Mouse (Mus musculus) heart, embryonic 14.5 days (tissue): ENCODE measurements around the gene Krt79. TPM values are rescaled to one million over a fixed set of nuclear protein-coding genes. Genes with fewer than 3 reads are reported as not detected.

Experiments
- ATAC-seq: fragments of 200-750 bp; cut with Nextera tagmentation; 2 replicates; pipeline ENCODE4 v1.8.0; 2017; ENCODE audit warnings: low read depth, moderate TSS enrichment; ENCODE audit not compliant: insufficient number of reproducible peaks, insufficient read depth, low FRiP score
- H3K27ac ChIP-seq, 2 experiments: fragments of 200-500 bp in 1 of 2; fragments of 300-500 bp in 1 of 2; sonication (generic) in 1 of 2; replicated peaks in 1 of 2; 2 replicates each; pipeline ENCODE4 v1.5.1; 2012 to 2014; ENCODE audit warnings: low read depth in 2 of 2, low read length in 2 of 2, control low read depth in 1 of 2, mild to moderate bottlenecking in 1 of 2, mixed read lengths in 1 of 2; ENCODE audit not compliant: control insufficient read depth in 1 of 2, insufficient read depth in 1 of 2
- H3K27me3 ChIP-seq: fragments of 300-500 bp; sonication (generic); 2 replicates; pipeline ENCODE4 v1.6.1; 2014; ENCODE audit warnings: mild to moderate bottlenecking, low read length, control low read depth; ENCODE audit not compliant: control insufficient read depth, insufficient read depth
- H3K36me3 ChIP-seq: fragments of 300-500 bp; sonication (generic); 2 replicates; pipeline ENCODE4 v1.6.1; 2014; ENCODE audit warnings: mild to moderate bottlenecking, control low read depth, low read length, mixed read lengths; ENCODE audit not compliant: control insufficient read depth, insufficient read depth
- H3K4me1 ChIP-seq, 2 experiments: fragments of 200-500 bp in 1 of 2; fragments of 300-500 bp in 1 of 2; sonication (generic) in 1 of 2; 2 replicates each; pipeline ENCODE4 v1.6.1; 2012 to 2014; ENCODE audit warnings: low read length in 2 of 2, control low read depth in 1 of 2, mixed read lengths in 1 of 2; ENCODE audit not compliant: control insufficient read depth in 2 of 2, insufficient read depth in 2 of 2
- H3K4me2 ChIP-seq: fragments of 300-500 bp; sonication (generic); 2 replicates; pipeline ENCODE4 v1.6.1; 2014; ENCODE audit warnings: mild to moderate bottlenecking, low read length
- H3K4me3 ChIP-seq, 2 experiments: fragments of 200-500 bp in 1 of 2; fragments of 300-500 bp in 1 of 2; sonication (generic) in 1 of 2; 2 replicates each; pipeline ENCODE4 v1.5.1; 2012 to 2014; ENCODE audit warnings: low read length in 2 of 2, mild to moderate bottlenecking in 2 of 2, control low read depth in 1 of 2, low read depth in 1 of 2, moderate library complexity in 1 of 2; ENCODE audit not compliant: control insufficient read depth in 1 of 2, insufficient read depth in 1 of 2
- H3K9ac ChIP-seq: fragments of 300-500 bp; sonication (generic); 2 replicates; pipeline ENCODE4 v1.6.1; 2014; ENCODE audit warnings: mild to moderate bottlenecking, low read length
- H3K9me3 ChIP-seq: fragments of 300-500 bp; sonication (generic); 2 replicates; pipeline ENCODE4 v1.6.1; 2016; ENCODE audit warnings: low read length, control low read depth; ENCODE audit not compliant: control insufficient read depth
- WGBS: fragments of 180-500 bp; shearing (Covaris S2); extraction: QIAGEN DNeasy Blood & Tissue Kit; methylation state at CpG from one replicate; pipeline ENCODE4 v1.1.7; 2014; 5-methylcytosine and 5-hydroxymethylcytosine counted together
- polyA plus RNA-seq: library from polyadenylated mRNA; unstranded; fragments of >200 nt; fragmentation: Nextera tagmentation; extraction: Ambion mirVana; gene quantifications from 2 replicates; pipeline ENCODE4 v1.2.1, GENCODE M21; 2014

The Krt79 gene
- polyA plus RNA-seq, 1 experiment from 2014 or later: 0.51 TPM

GRCm38 (mm10) chr15:101929666-101930065 lies 10.5 kb downstream of the Krt79 start:
- Histone ChIP-seq H3K4me3 (peak overlapping the region; percentile 29 to 33), H3K4me1 (peaks cover 11 to 17% of the 10 kb centered on the region in 2 experiments), H3K27me3 (peaks cover 18% of the 10 kb centered on the region; the same call in 1 of the 2 replicates), H3K27ac (no peak overlapping the region), H3K36me3 (no peaks in the 10 kb centered on the region), H3K9ac (peak overlapping the region; percentile 35), H3K9me3 (no peaks in the 10 kb centered on the region), H3K4me2 (peak overlapping the region; percentile 62)
- 2% methylated on average over 17 of the region's 17 CpGs for WGBS
- ATAC-seq: no peak

DNA sequence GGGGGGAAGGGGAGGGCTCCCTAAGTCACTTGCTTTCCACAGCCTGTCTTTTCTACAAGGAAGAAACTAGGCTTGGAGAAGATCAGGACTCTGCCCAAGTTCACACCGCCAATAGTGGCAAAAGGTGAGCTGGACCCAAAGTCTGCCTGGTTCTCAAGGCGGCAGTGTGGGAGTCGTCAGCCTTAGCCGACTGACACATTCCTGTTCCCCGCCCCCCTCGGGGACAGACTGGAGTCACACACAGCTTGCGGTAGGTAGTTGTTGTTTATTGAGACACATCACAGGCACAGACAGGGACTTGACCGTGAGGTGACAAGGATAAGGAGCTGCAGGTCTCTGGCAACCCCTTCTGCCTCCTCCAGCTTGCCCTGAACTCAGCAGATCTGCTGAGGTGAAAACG lies 11.0 kb downstream of the Krt79 start:
- ATAC-seq: no peak
- peaks cover 11 to 17% of the 10 kb centered on the region in 2 experiments for H3K4me1 ChIP-seq
- no peak overlapping the region for H3K27ac ChIP-seq
- 0 out of 4 replicates have a peak overlapping the region, but pooled peaks of 1 of the 2 experiments have one; percentile 29 for H3K4me3 ChIP-seq
- H3K9ac ChIP-seq: no peak overlapping the region
- no peaks in the 10 kb centered on the region for H3K9me3 ChIP-seq
- peaks cover 18% of the 10 kb centered on the region; the same call in 1 of the 2 replicates for H3K27me3 ChIP-seq
- H3K36me3 ChIP-seq: no peaks in the 10 kb centered on the region
- 6% methylated on average over 9 of the region's 9 CpGs for WGBS
- H3K4me2 ChIP-seq: peak overlapping the region; percentile 62

- WGBS: 64% methylated on average over 12 of the region's 12 CpGs
- Histone ChIP-seq H3K27ac (no peak overlapping the region), H3K4me1 (peaks cover 11 to 17% of the 10 kb centered on the region in 2 experiments), H3K9me3 (no peaks in the 10 kb centered on the region), H3K4me2 (no peak overlapping the region), H3K27me3 (peaks cover 23% of the 10 kb centered on the region; the same call in 1 of the 2 replicates), H3K36me3 (no peaks in the 10 kb centered on the region), H3K9ac (no peak overlapping the region), H3K4me3 (no peak overlapping the region)
- ATAC-seq: no peak
These were observed 12.6 kb downstream of the Krt79 start for GRCm38 (mm10) chr15:101927340-101928080.

GRCm38 (mm10) chr15:101925041-101925440 lies 15.1 kb downstream of the Krt79 start:
- WGBS: 81% methylated on average over 1 of the region's 1 CpGs
- Histone ChIP-seq H3K9ac (no peak overlapping the region), H3K36me3 (no peaks in the 10 kb centered on the region), H3K4me2 (no peak overlapping the region), H3K4me1 (peaks cover 9 to 10% of the 10 kb centered on the region in 2 experiments), H3K4me3 (no peak overlapping the region), H3K9me3 (no peaks in the 10 kb centered on the region), H3K27me3 (peaks cover 11% of the 10 kb centered on the region; the same call in 1 of the 2 replicates), H3K27ac (no peak overlapping the region)
- ATAC-seq: no peak

- H3K9ac ChIP-seq: no peak within 1 kb of the TSS
- H3K4me2 ChIP-seq: no peak within 1 kb of the TSS
- peaks cover 9% of the 10 kb centered on the region; the same call in 1 of the 2 replicates for H3K27me3 ChIP-seq
- H3K9me3 ChIP-seq: no peaks in the 10 kb centered on the region
- H3K4me3 ChIP-seq: no peak within 1 kb of the TSS
- no peak for ATAC-seq
- WGBS: 72% methylated on average over 11 of the region's 11 CpGs
- H3K36me3 ChIP-seq: no peaks in the 10 kb centered on the region
- H3K4me1 ChIP-seq: peaks cover 6% of the 10 kb centered on the region in 2 experiments; a peak in 3 of 4 replicates
- H3K27ac ChIP-seq: no peak within 1 kb of the TSS
These were observed 15.5 kb downstream of the Krt79 start, which contains the start of gene Krt4 for GRCm38 (mm10) chr15:101924635-101925034. Krt4 (minus strand) TSS chr15:101924735.

DNA sequence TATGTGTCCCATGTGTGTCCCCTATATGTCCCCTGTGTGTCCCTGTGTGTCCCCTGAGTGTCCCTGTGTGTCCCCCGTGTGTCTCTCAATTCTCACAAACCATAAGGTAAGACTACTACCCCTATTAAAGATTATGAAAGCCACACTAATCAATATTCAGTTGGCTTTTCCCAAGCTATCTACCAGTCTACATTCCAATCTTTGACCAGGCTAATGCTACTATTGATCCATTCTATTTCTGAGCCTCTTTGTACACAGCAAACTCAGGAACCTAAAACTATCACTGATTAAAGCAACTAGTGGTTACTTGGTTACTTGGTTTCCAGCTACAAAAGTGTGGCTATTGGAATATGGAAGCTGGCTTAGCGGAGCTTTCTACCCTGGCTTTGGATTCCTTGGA lies 17.8 kb downstream of the Krt79 start:
- ATAC-seq: no peak
- Histone ChIP-seq H3K27ac (no peak overlapping the region), H3K36me3 (no peaks in the 10 kb centered on the region), H3K4me3 (no peak overlapping the region), H3K27me3 (peaks cover 5% of the 10 kb centered on the region; the same call in 1 of the 2 replicates), H3K4me2 (no peak overlapping the region), H3K4me1 (no peaks in the 10 kb centered on the region), H3K9ac (no peak overlapping the region), H3K9me3 (no peaks in the 10 kb centered on the region)
- 85% methylated on average over 2 of the region's 2 CpGs for WGBS

- Histone ChIP-seq H3K27me3 (no peaks in the 10 kb centered on the region), H3K4me2 (no peak overlapping the region), H3K4me3 (no peak overlapping the region), H3K9ac (no peak overlapping the region), H3K9me3 (no peaks in the 10 kb centered on the region), H3K27ac (no peak overlapping the region), H3K4me1 (no peaks in the 10 kb centered on the region), H3K36me3 (no peaks in the 10 kb centered on the region)
- 59% methylated on average over 2 of the region's 2 CpGs for WGBS
- no peak for ATAC-seq
These were observed 24.1 kb downstream of the Krt79 start for GRCm38 (mm10) chr15:101916072-101916471.
